In genomic region chr2:25264286-25264660, GRCm38 (mm10) we compare ENCODE assay signal across 9 mouse cellular contexts. TPM values are rescaled to one million over a fixed set of nuclear protein-coding genes. Genes with fewer than 3 reads are reported as not detected.
DNase-seq lines count a peak whose midpoint lies in the region; ATAC-seq and TF ChIP-seq lines count a peak whose summit lies in the region.
"Had no signal": no experiment of that assay in that cellular context is flagged by ENCODE, and none has a peak within 500 bp of the region (broad histone marks: within the 10 kb centered on the region; RNA-seq: fewer than 3 reads in every experiment).

No protein-coding gene starts in this region.

- H3K79me3 ChIP-seq in C2C12 (ENCODE audit: low read depth), result peaks cover 8% of the 10 kb centered on the region

- no peak for TF ChIP-seq CTCF in C2C12 (IDR thresholded peaks at IDR 0.05; ENCODE audit: control insufficient read depth, insufficient read depth, insufficient read length)

- peaks cover 58% of the 10 kb centered on the region for H3K4me1 ChIP-seq in forebrain, embryonic 13.5 days
- H3K4me1 ChIP-seq in liver, embryonic 16.5 days (ENCODE audit: control insufficient read depth, low read depth, low read length), result peaks cover 56% of the 10 kb centered on the region

- no peaks in the 10 kb centered on the region for H3K27me3 ChIP-seq in C2C12 (ENCODE audit: control insufficient read depth, insufficient read depth, insufficient read length)
- peaks cover 22% of the 10 kb centered on the region for H3K27me3 ChIP-seq in forebrain, embryonic 13.5 days
- no peaks in the 10 kb centered on the region for H3K27me3 ChIP-seq in liver, embryonic 16.5 days (ENCODE audit: control insufficient read depth, insufficient read depth, low read depth, low read length)

- H3K4me2 ChIP-seq in forebrain, embryonic 13.5 days, result peak overlapping the region; percentile 99
- H3K4me2 ChIP-seq in liver, embryonic 16.5 days (ENCODE audit: low read depth, low read length), result peak overlapping the region; percentile 24; the same call in 1 of the 2 replicates

- peaks cover 51% of the 10 kb centered on the region for H3K79me2 ChIP-seq in C2C12 (ENCODE audit: control insufficient read depth, insufficient read depth)

- no peak overlapping the region for H3K27ac ChIP-seq in forebrain, embryonic 13.5 days
- no peak overlapping the region for H3K27ac ChIP-seq in liver, embryonic 16.5 days (ENCODE audit: low read length)

- no peak overlapping the region for H3K4me3 ChIP-seq in C2C12 (ENCODE audit: insufficient read depth, poor library complexity, severe bottlenecking)
- peak overlapping the region; percentile 66 for H3K4me3 ChIP-seq in forebrain, embryonic 13.5 days
- H3K4me3 ChIP-seq in liver, embryonic 16.5 days (ENCODE audit: low read depth, low read length), result no peak overlapping the region

- H3ac ChIP-seq in C2C12 (ENCODE audit: control insufficient read depth, insufficient read length, low read depth), result peak overlapping the region; percentile 35

- H3K9me3 ChIP-seq in forebrain, embryonic 13.5 days (replicated peaks), result no peaks in the 10 kb centered on the region
- H3K9me3 ChIP-seq in liver, embryonic 16.5 days (replicated peaks; ENCODE audit: control insufficient read depth, low read length), result no peaks in the 10 kb centered on the region

- H3K36me3 ChIP-seq in C2C12 (ENCODE audit: control insufficient read depth, insufficient read depth), result peaks cover 3% of the 10 kb centered on the region
- peaks cover 16% of the 10 kb centered on the region for H3K36me3 ChIP-seq in forebrain, embryonic 13.5 days (ENCODE audit: poor library complexity, severe bottlenecking)
- no peaks in the 10 kb centered on the region; the same call in 1 of the 2 replicates for H3K36me3 ChIP-seq in liver, embryonic 16.5 days (ENCODE audit: control insufficient read depth, insufficient read depth)

- WGBS in forebrain, embryonic 13.5 days, result 78% methylated on average over 5 of the region's 5 CpGs
- WGBS in liver, embryonic 16.5 days (ENCODE audit: insufficient replicate concordance), result 62% methylated on average over 5 of the region's 5 CpGs

- ATAC-seq in forebrain, embryonic 13.5 days, result no peak
- no peak for ATAC-seq in liver, embryonic 16.5 days (ENCODE audit: low read depth)
- no peak for ATAC-seq in granulocyte monocyte progenitor cell, adult 5-6 weeks (replicated peaks; ENCODE audit: poor library complexity, severe bottlenecking)

- H3K9ac ChIP-seq in forebrain, embryonic 13.5 days, result peak overlapping the region; percentile 75; the same call in 1 of the 2 replicates
- 0 out of 2 replicates have a peak overlapping the region, but pooled peaks have one; percentile 3 for H3K9ac ChIP-seq in liver, embryonic 16.5 days (ENCODE audit: low read depth, low read length)

- DNase-seq in cerebellum, adult 9-10 months, result peak; percentile 66
- DNase-seq in cerebellum, adult 18-20 months, result no peak
- DNase-seq in retina, embryonic 14.5 days (ENCODE audit: low spot score), result no peak
- no peak for DNase-seq in gastrocnemius, postnatal 4 days (ENCODE audit: low spot score in 2 of 2)
- DNase-seq: right cerebral cortex, adult 18-20 months had no signal

TF ChIP-seq in C2C12, 6 proteins besides CTCF, POLR2A, EP300 and RAD21:
- TF ChIP-seq MYOD1 (IDR thresholded peaks at IDR 0.05; ENCODE audit: control insufficient read depth, insufficient read length, low read depth) (no peak), USF1 (IDR thresholded peaks at IDR 0.05; ENCODE audit: low read depth) (no peak), MAX (IDR thresholded peaks at IDR 0.05) (no peak), FOSL1 (IDR thresholded peaks at IDR 0.05; ENCODE audit: insufficient read depth, low read length, poor library complexity, severe bottlenecking) (no peak), CEBPB (IDR thresholded peaks at IDR 0.05; ENCODE audit: low read depth) (no peak), MYOG (IDR thresholded peaks at IDR 0.05; ENCODE audit: control insufficient read depth, extremely low read depth, insufficient read length) (no peak)

RNA-seq across cellular contexts. Expression of gene Tprn, which starts 1.9 kb away (rescaled TPM):
- polyA plus RNA-seq in C2C12 (2012; fragmentation: generic; extraction: Trizol), result 7.4 TPM
- polyA plus RNA-seq in forebrain, embryonic 13.5 days (2015; fragmentation: Nextera tagmentation; extraction: Ambion mirVana), result 9.7 and 10.8 TPM in 2 replicates
- 3.7 and 4.7 TPM in 2 replicates for polyA plus RNA-seq in liver, embryonic 16.5 days (2015; fragmentation: Nextera tagmentation; extraction: Ambion mirVana)
- 15.0 and 17.2 TPM in 2 replicates for total RNA-seq in granulocyte monocyte progenitor cell, adult 5-6 weeks (2014; fragmentation: Nextera tagmentation)
- total RNA-seq in granulocyte monocyte progenitor cell, adult 5-6 weeks (2017), result 7.1 and 8.7 TPM in 2 replicates
- 1 to 10 TPM; 4.8 to 6.3 TPM for total RNA-seq in gastrocnemius, postnatal 4 days (2021)

RNA-seq across cellular contexts. Expression of gene Ssna1, which starts 8.0 kb away (rescaled TPM):
- polyA plus RNA-seq in C2C12 (2012; fragmentation: generic; extraction: Trizol), result 143 TPM
- 233 and 245 TPM in 2 replicates for polyA plus RNA-seq in forebrain, embryonic 13.5 days (2015; fragmentation: Nextera tagmentation; extraction: Ambion mirVana)
- polyA plus RNA-seq in liver, embryonic 16.5 days (2015; fragmentation: Nextera tagmentation; extraction: Ambion mirVana), result 94.7 and 111 TPM in 2 replicates
- total RNA-seq in granulocyte monocyte progenitor cell, adult 5-6 weeks (2014; fragmentation: Nextera tagmentation), result 120 TPM in 2 replicates
- total RNA-seq in granulocyte monocyte progenitor cell, adult 5-6 weeks (2017), result 52.7 and 84.1 TPM in 2 replicates
- total RNA-seq in gastrocnemius, postnatal 4 days (2021), result 10 to 100 TPM; 55.9 to 58.1 TPM

RNA-seq across cellular contexts. Expression of gene Anapc2, which starts 8.0 kb away (rescaled TPM):
- 89.4 TPM for polyA plus RNA-seq in C2C12 (2012; fragmentation: generic; extraction: Trizol)
- polyA plus RNA-seq in forebrain, embryonic 13.5 days (2015; fragmentation: Nextera tagmentation; extraction: Ambion mirVana), result 126 and 148 TPM in 2 replicates
- polyA plus RNA-seq in liver, embryonic 16.5 days (2015; fragmentation: Nextera tagmentation; extraction: Ambion mirVana), result 40.1 and 40.5 TPM in 2 replicates
- total RNA-seq in granulocyte monocyte progenitor cell, adult 5-6 weeks (2014; fragmentation: Nextera tagmentation), result 34.7 and 46.0 TPM in 2 replicates
- 17.8 and 35.7 TPM in 2 replicates for total RNA-seq in granulocyte monocyte progenitor cell, adult 5-6 weeks (2017)
- total RNA-seq in gastrocnemius, postnatal 4 days (2021), result 10 to 100 TPM; 64.9 to 69.0 TPM

RNA-seq across cellular contexts. Expression of gene Tmem203, which starts 9.0 kb away (rescaled TPM):
- 28.5 TPM for polyA plus RNA-seq in C2C12 (2012; fragmentation: generic; extraction: Trizol)
- 19.4 and 20.3 TPM in 2 replicates for polyA plus RNA-seq in forebrain, embryonic 13.5 days (2015; fragmentation: Nextera tagmentation; extraction: Ambion mirVana)
- 10.9 and 12.0 TPM in 2 replicates for polyA plus RNA-seq in liver, embryonic 16.5 days (2015; fragmentation: Nextera tagmentation; extraction: Ambion mirVana)
- 6.7 and 17.4 TPM in 2 replicates for total RNA-seq in granulocyte monocyte progenitor cell, adult 5-6 weeks (2014; fragmentation: Nextera tagmentation)
- total RNA-seq in granulocyte monocyte progenitor cell, adult 5-6 weeks (2017), result 6.1 and 11.2 TPM in 2 replicates
- 10 to 100 TPM; 18.8 to 19.7 TPM for total RNA-seq in gastrocnemius, postnatal 4 days (2021)

RNA-seq across cellular contexts. Expression of gene AL732309.1, which starts 17.6 kb away (rescaled TPM):
- 3.9 TPM for polyA plus RNA-seq in C2C12 (2012; fragmentation: generic; extraction: Trizol)
- polyA plus RNA-seq in forebrain, embryonic 13.5 days (2015; fragmentation: Nextera tagmentation; extraction: Ambion mirVana), result 4.4 and 7.1 TPM in 2 replicates
- 1.4 and 1.8 TPM in 2 replicates for polyA plus RNA-seq in liver, embryonic 16.5 days (2015; fragmentation: Nextera tagmentation; extraction: Ambion mirVana)
- total RNA-seq in granulocyte monocyte progenitor cell, adult 5-6 weeks (2014; fragmentation: Nextera tagmentation), result 5.2 and 16.1 TPM in 2 replicates
- 5.6 and 7.4 TPM in 2 replicates for total RNA-seq in granulocyte monocyte progenitor cell, adult 5-6 weeks (2017)
- total RNA-seq in gastrocnemius, postnatal 4 days (2021), result 1 to 10 TPM; 1.3 to 1.5 TPM
